Mouse (Mus musculus): ENCODE results near the gene Tmem179b. TPM values are rescaled to one million over a fixed set of nuclear protein-coding genes. Genes with fewer than 3 reads are reported as not detected.
A peak's percentile ranks its signal among the peaks of the same experiment; 100 is the strongest.

Gene Tmem179b
- 38.9 and 49.8 TPM in 2 replicates for polyA plus RNA-seq (2014; fragmentation: Nextera tagmentation; extraction: Ambion mirVana)

- peak within 1 kb of the TSS; percentile 82 for H3K9ac ChIP-seq (ENCODE audit: low read length)
- H3K27me3 ChIP-seq (ENCODE audit: control insufficient read depth, insufficient read depth, low read length), result no peaks in the 10 kb centered on the region
- H3K9me3 ChIP-seq (ENCODE audit: control insufficient read depth, low read length), result no peaks in the 10 kb centered on the region
- WGBS, result under 1% methylated on average over 64 of the region's 68 CpGs
- peak within 1 kb of the TSS; percentile 68 for H3K4me3 ChIP-seq (ENCODE audit: low read depth, low read length)
- peaks cover 6% of the 10 kb centered on the region; the same call in 1 of the 2 replicates for H3K4me1 ChIP-seq (replicated peaks; ENCODE audit: control insufficient read depth, insufficient read depth, low read length)
- peak within 1 kb of the TSS; percentile 96 for H3K4me2 ChIP-seq (ENCODE audit: low read depth, low read length, severe bottlenecking)
- peak within 1 kb of the TSS; percentile 93 for H3K27ac ChIP-seq (ENCODE audit: low read depth, low read length)
- ATAC-seq (replicated peaks; ENCODE audit: low FRiP score), result peak; percentile 93
- DNase-seq (ENCODE audit: low spot score), result peak; percentile 97
- H3K36me3 ChIP-seq (ENCODE audit: control insufficient read depth, insufficient read depth, low read length), result peaks cover 6% of the 10 kb centered on the region
These were observed at the start of gene Tmem179b for GRCm38 (mm10) chr19:8774086-8774835. Gene Tmem179b, minus strand, starts transcription at chr19:8774467.

GRCm38 (mm10) chr19:8822696-8823095 lies 48.4 kb upstream of the Tmem179b start:
- no peaks in the 10 kb centered on the region for H3K27me3 ChIP-seq (ENCODE audit: control insufficient read depth, insufficient read depth, low read length)
- no peak for ATAC-seq (replicated peaks; ENCODE audit: low FRiP score)
- H3K27ac ChIP-seq (ENCODE audit: low read depth, low read length), result no peak overlapping the region
- H3K4me3 ChIP-seq (ENCODE audit: low read depth, low read length), result peak overlapping the region; percentile 100; the same call in 1 of the 2 replicates
- peak overlapping the region; percentile 23; the same call in 1 of the 2 replicates for H3K9ac ChIP-seq (ENCODE audit: low read length)
- H3K36me3 ChIP-seq (ENCODE audit: control insufficient read depth, insufficient read depth, low read length), result peaks cover 27% of the 10 kb centered on the region
- H3K4me2 ChIP-seq (ENCODE audit: low read depth, low read length, severe bottlenecking), result peak overlapping the region; percentile 79
- H3K9me3 ChIP-seq (ENCODE audit: control insufficient read depth, low read length), result no peaks in the 10 kb centered on the region
- 86% methylated on average over 8 of the region's 8 CpGs for WGBS
- peaks cover 12% of the 10 kb centered on the region; the same call in 1 of the 2 replicates for H3K4me1 ChIP-seq (replicated peaks; ENCODE audit: control insufficient read depth, insufficient read depth, low read length)
- DNase-seq (ENCODE audit: low spot score), result no peak

- WGBS, result 3% methylated on average over 7 of the region's 7 CpGs
- ATAC-seq (replicated peaks; ENCODE audit: low FRiP score) (no peak), DNase-seq (ENCODE audit: low spot score) (no peak)
- H3K4me2 ChIP-seq (ENCODE audit: low read depth, low read length, severe bottlenecking), result peak overlapping the region; percentile 79
- H3K9ac ChIP-seq (ENCODE audit: low read length), result peak overlapping the region; percentile 98
- H3K4me3 ChIP-seq (ENCODE audit: low read depth, low read length), result peak overlapping the region; percentile 100
- H3K4me1 ChIP-seq (replicated peaks; ENCODE audit: control insufficient read depth, insufficient read depth, low read length), result peaks cover 20% of the 10 kb centered on the region
- H3K9me3 ChIP-seq (ENCODE audit: control insufficient read depth, low read length), result no peaks in the 10 kb centered on the region
- peak overlapping the region; percentile 99; the same call in 1 of the 2 replicates for H3K27ac ChIP-seq (ENCODE audit: low read depth, low read length)
- H3K36me3 ChIP-seq (ENCODE audit: control insufficient read depth, insufficient read depth, low read length), result peaks cover 15% of the 10 kb centered on the region
- H3K27me3 ChIP-seq (ENCODE audit: control insufficient read depth, insufficient read depth, low read length), result no peaks in the 10 kb centered on the region
These were observed 46.9 kb upstream of the Tmem179b start for GRCm38 (mm10) chr19:8821146-8821545.

GRCm38 (mm10) chr19:8820424-8820956 lies 46.2 kb upstream of the Tmem179b start:
- peak overlapping the region; percentile 99 for H3K27ac ChIP-seq (ENCODE audit: low read depth, low read length)
- under 1% methylated on average over 48 of the region's 48 CpGs for whole genome bisulfite sequencing
- H3K4me2 ChIP-seq (ENCODE audit: low read depth, low read length, severe bottlenecking), result peak overlapping the region; percentile 79
- H3K36me3 ChIP-seq (ENCODE audit: control insufficient read depth, insufficient read depth, low read length), result peaks cover 12% of the 10 kb centered on the region; the same call in 1 of the 2 replicates
- peak overlapping the region; percentile 100 for H3K4me3 ChIP-seq (ENCODE audit: low read depth, low read length)
- H3K9me3 ChIP-seq (ENCODE audit: control insufficient read depth, low read length), result no peaks in the 10 kb centered on the region
- H3K4me1 ChIP-seq (replicated peaks; ENCODE audit: control insufficient read depth, insufficient read depth, low read length), result peaks cover 20% of the 10 kb centered on the region
- ATAC-seq (replicated peaks; ENCODE audit: low FRiP score) (peak; percentile 29), DNase-seq (ENCODE audit: low spot score) (no peak)
- no peaks in the 10 kb centered on the region for H3K27me3 ChIP-seq (ENCODE audit: control insufficient read depth, insufficient read depth, low read length)
- peak overlapping the region; percentile 98 for H3K9ac ChIP-seq (ENCODE audit: low read length)

GRCm38 (mm10) chr19:8819596-8820423 lies 45.5 kb upstream of the Tmem179b start, which contains the start of gene Hnrnpul2:
Gene Hnrnpul2, plus strand, starts transcription at chr19:8820010.
- Histone ChIP-seq H3K9ac (ENCODE audit: low read length) (peak within 1 kb of the TSS; percentile 98), H3K4me2 (ENCODE audit: low read depth, low read length, severe bottlenecking) (peak within 1 kb of the TSS; percentile 79), H3K9me3 (ENCODE audit: control insufficient read depth, low read length) (no peaks in the 10 kb centered on the region), H3K36me3 (ENCODE audit: control insufficient read depth, insufficient read depth, low read length) (peaks cover 7% of the 10 kb centered on the region; the same call in 1 of the 2 replicates), H3K4me1 (replicated peaks; ENCODE audit: control insufficient read depth, insufficient read depth, low read length) (peaks cover 20% of the 10 kb centered on the region), H3K4me3 (ENCODE audit: low read depth, low read length) (peak within 1 kb of the TSS; percentile 100), H3K27me3 (ENCODE audit: control insufficient read depth, insufficient read depth, low read length) (no peaks in the 10 kb centered on the region), H3K27ac (ENCODE audit: low read depth, low read length) (peak within 1 kb of the TSS; percentile 99)
- under 1% methylated on average over 83 of the region's 83 CpGs for whole genome bisulfite sequencing
- ATAC-seq (replicated peaks; ENCODE audit: low FRiP score), result peak; percentile 96
- DNase-seq (ENCODE audit: low spot score), result peak; percentile 97

- WGBS, result under 1% methylated on average over 33 of the region's 33 CpGs
- Histone ChIP-seq H3K4me3 (ENCODE audit: low read depth, low read length) (peak within 1 kb of the TSS; percentile 100), H3K4me2 (ENCODE audit: low read depth, low read length, severe bottlenecking) (peak within 1 kb of the TSS; percentile 79), H3K9me3 (ENCODE audit: control insufficient read depth, low read length) (no peaks in the 10 kb centered on the region), H3K27ac (ENCODE audit: low read depth, low read length) (peak within 1 kb of the TSS; percentile 99), H3K27me3 (ENCODE audit: control insufficient read depth, insufficient read depth, low read length) (no peaks in the 10 kb centered on the region), H3K9ac (ENCODE audit: low read length) (peak within 1 kb of the TSS; percentile 98), H3K4me1 (replicated peaks; ENCODE audit: control insufficient read depth, insufficient read depth, low read length) (peaks cover 20% of the 10 kb centered on the region), H3K36me3 (ENCODE audit: control insufficient read depth, insufficient read depth, low read length) (peaks cover 9% of the 10 kb centered on the region; the same call in 1 of the 2 replicates)
- DNase-seq (ENCODE audit: low spot score) (peak; percentile 97), ATAC-seq (replicated peaks; ENCODE audit: low FRiP score) (peak; percentile 93)
These were observed 44.7 kb upstream of the Tmem179b start, which contains the start of gene Ttc9c for GRCm38 (mm10) chr19:8818801-8819595. Gene Ttc9c, minus strand, starts transcription at chr19:8819333.

GRCm38 (mm10) chr19:8818301-8818798 lies 44.1 kb upstream of the Tmem179b start:
- Histone ChIP-seq H3K27me3 (ENCODE audit: control insufficient read depth, insufficient read depth, low read length) (no peaks in the 10 kb centered on the region), H3K4me2 (ENCODE audit: low read depth, low read length, severe bottlenecking) (peak overlapping the region; percentile 79), H3K9me3 (ENCODE audit: control insufficient read depth, low read length) (no peaks in the 10 kb centered on the region), H3K4me1 (replicated peaks; ENCODE audit: control insufficient read depth, insufficient read depth, low read length) (peaks cover 20% of the 10 kb centered on the region), H3K4me3 (ENCODE audit: low read depth, low read length) (peak overlapping the region; percentile 100), H3K9ac (ENCODE audit: low read length) (peak overlapping the region; percentile 70), H3K27ac (ENCODE audit: low read depth, low read length) (peak overlapping the region; percentile 99), H3K36me3 (ENCODE audit: control insufficient read depth, insufficient read depth, low read length) (peaks cover 7% of the 10 kb centered on the region; the same call in 1 of the 2 replicates)
- DNase-seq (ENCODE audit: low spot score), result no peak
- WGBS, result 34% methylated on average over 14 of the region's 14 CpGs
- ATAC-seq (replicated peaks; ENCODE audit: low FRiP score), result no peak
